Mouse (Mus musculus) megakaryocyte progenitor cell, adult 5-6 weeks (primary cell): ENCODE measurements at regions not wholly inside any gene's neighbourhood (a gene's known extent, or its start where the extent isn't known, plus 50 kb on each side); places are given as distances from the start of the nearest gene placed in this dataset.

ENCODE experiments used
- ATAC-seq: replicated peaks from 2 replicates; pipeline ENCODE4 v1.8.0; 2016; ENCODE audit warnings: mild to moderate bottlenecking, moderate TSS enrichment, inconsistent platforms; ENCODE audit not compliant: poor library complexity

- no peak for ATAC-seq
Measured at GRCm38 (mm10) chr12:70588234-70588633, 135.3 kb downstream of the Tmx1 start.

DNA sequence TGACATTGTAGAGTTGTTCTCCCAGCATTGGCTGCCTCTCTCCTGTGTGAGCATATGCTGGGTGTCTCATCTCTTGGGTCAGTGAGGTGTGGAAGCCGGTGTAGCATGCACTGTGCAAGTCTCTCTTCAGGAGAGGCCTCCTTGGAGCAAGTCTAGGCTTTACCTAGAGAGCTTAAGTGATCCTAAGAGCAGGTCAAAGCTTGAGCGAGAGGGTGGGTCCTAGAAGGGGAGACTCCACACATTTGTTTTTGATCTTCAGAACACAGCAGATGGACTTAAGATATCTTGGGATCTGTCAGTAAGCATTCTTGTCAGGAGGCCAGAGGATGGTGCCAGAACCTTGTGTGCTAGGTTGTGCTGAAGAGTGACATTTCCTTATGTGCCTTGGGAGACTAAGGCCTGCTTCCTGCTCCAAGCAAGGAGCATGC is 136.4 kb downstream of the Tmx1 start:
- no peak for ATAC-seq

DNA sequence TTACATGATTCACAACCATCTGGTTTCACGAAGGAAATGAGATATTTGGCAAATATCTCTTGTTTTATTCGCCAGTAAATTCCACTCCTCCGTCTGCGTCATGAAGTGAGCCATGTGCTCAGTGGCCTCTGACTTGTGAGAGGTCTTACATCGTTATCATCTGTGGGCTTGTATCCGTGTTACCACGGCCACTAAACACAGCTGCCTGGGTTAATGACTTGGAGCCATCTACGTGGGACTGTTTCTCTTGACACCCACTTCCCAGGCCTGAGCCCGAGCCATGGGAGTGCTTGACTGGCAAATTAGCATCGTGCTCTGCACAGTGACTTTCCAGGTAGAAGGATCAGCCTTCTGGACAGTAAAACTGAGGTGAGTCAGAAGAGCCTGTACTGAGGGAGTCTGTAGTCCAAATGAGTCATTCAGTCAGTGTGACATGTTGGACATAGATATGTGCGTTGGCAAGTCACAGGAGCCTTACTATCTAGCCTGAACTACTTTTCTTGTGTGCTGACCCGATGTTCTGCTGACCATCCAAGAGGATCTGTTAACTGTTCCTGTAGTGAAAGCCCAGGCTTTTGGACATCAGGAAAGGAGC is 137.7 kb downstream of the Tmx1 start:
- no peak for ATAC-seq

- no peak for ATAC-seq
Measured at GRCm38 (mm10) chr12:70592821-70593220, 139.9 kb downstream of the Tmx1 start.

DNA sequence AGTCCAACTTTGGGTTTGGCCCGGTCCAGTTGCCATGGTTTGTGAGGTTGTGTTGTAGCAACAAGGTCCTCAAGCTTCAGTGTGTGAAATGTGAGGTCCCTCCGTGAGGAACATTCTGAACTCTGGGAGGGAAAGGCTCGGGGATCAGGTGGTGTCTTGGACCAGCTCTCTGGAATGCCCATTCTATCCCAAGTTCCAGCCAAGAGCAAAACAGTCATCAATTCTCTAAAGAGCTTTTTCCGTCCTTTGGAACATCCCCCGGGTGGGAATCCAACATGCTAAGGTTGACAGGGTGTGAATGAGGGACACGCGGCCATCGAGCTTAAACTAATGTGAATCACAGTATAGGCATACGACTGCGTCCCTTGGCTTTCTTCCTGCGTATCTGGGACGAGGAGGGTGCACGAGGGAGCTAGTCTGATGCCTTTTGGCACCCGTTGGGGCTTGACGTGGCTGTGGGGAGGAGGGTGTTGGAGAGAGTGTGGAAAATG is 145.4 kb downstream of the Tmx1 start:
- no peak for ATAC-seq

- ATAC-seq = no peak
Measured at GRCm38 (mm10) chr12:70599731-70600130, 146.8 kb downstream of the Tmx1 start.

- no peak for ATAC-seq
Measured at GRCm38 (mm10) chr12:70603869-70604268, 151.0 kb downstream of the Tmx1 start.

DNA sequence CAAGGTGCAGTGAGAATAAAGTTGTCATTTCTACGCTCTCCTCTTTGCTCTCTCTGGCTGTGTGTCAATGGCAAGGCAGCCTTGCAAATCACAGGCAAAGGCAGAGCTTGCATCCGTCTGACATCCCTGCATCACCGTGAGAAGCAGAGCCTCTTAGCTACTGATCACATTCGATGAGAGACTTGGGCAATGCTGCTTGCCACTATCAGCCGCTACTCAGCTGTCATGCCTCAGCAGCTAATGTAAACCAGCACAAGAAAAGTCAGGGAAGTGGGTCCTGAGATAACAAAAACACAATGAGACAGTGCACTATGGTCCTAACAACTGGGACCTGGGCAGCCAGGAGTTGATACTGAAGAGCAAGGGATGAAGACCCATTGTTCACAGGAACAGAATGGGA is 155.8 kb downstream of the Tmx1 start:
- ATAC-seq = no peak

DNA sequence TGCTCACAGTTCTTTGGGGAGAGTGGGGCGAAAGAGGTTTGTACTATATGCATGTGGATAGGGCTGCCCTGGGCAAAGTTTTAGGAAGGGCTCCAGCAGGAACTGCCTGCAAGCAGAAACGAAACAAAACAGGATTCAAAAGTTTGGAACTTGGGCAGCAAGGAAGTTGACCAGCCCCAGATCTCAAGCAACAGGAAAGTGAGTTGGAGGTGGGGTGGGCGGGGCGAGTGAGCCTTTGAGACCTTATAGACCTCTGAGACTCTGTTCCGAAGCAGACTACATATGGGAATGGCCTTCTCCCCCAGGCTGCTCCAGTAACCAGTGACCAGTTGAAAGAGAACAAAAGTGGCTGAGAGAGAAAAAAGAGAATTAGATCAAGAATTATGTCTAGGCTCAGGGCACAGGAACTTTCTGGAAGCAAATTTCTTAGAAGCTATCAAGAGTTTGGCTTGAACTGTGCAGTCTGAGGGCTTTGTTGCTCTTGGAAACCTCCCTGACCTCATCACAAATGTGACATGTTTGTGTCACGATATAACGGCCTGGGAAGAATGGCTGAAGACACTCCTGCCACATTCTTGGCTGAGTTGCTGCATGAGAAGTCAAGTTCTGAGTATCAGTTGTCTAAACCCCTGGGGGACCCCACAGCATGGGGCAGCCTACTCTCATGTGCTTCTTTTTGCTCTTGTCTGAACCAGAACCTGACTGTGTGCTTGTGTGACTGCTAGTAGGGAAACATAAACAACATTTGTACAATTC is 156.4 kb downstream of the Tmx1 start:
- no peak for ATAC-seq

DNA sequence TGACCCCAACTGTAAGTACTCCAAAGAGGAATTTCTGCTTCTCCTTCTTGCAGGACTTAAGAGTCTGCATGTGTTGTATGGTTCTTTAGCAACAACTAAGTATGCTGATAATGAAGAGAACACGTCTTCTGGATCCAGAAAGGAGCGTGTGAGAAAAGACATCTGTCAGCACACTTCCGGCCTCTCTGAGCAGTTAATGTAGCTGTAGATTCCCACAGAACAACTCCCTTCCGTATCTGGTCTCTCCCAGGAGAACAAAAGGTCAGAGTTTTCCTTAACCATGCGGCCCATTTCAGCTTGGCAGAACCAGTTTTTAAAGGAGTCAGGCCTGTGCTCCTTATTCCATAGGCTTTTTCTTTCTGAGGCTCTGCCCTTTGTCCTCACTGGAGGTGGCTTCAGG is 159.0 kb downstream of the Tmx1 start:
- ATAC-seq = no peak

- no peak for ATAC-seq
Measured at GRCm38 (mm10) chr12:70613244-70613643, 160.3 kb downstream of the Tmx1 start.

GRCm38 (mm10) chr12:70614101-70614500 is 161.2 kb downstream of the Tmx1 start:
- no peak for ATAC-seq

- ATAC-seq = no peak
Measured at GRCm38 (mm10) chr12:70614686-70615085, 161.8 kb downstream of the Tmx1 start.

DNA sequence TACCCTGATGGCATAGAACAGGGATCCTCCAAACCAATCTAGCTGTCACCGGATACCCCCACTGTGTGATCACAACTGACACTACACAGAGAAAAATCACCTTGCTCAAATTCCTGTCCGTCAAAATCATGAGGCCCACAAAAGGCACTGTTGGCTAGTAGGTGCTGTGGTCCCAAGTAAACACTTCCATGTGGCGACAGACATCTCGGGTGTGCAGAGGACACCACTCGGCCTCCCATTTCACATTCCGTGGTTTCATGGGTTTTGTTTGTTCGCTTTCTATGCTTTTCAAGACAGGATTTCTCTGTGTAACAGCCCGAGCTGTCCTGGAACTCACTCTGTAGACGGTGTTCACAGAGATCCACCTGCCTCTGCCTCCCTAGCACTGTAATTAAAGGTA is 162.2 kb downstream of the Tmx1 start:
- ATAC-seq = no peak

DNA sequence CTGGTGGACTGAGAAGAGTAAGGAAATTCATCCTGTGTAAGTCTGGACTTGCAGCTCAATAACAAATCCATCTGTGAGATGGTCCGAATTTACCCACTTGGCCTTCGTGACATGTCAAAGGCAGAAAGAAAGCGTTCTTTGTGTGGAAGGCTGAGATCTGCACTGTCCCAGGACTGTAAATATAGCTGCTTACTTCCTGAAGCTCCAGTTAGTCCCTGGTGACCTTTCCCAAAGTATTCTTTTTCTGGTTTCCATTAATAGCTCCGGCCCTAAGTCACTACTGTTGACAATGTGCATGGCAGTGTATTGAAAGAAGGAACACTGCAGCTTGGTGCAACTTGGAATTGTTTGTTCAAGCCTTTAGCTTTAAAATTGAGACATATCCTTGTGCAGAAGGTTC is 163.2 kb downstream of the Tmx1 start:
- no peak for ATAC-seq

DNA sequence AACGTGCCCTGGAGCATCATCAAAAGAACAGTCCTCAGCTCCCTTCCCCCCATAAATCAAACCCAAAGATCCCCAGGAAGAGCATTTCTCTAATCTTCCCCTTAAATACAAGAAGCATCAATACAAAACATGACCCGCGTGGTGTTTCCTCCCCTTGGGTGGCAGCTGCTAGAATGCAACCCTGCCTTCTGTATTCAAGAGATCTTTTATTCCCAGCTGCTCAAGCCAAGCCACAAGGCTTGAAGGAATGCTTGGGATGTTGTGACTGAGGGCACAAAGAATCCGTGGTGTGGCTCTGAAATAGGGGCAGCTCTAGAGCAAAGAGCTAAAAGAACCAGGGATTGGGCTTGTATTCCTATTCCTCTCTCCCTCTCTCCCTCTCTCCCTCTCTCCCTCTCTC is 163.6 kb downstream of the Tmx1 start:
- no peak for ATAC-seq

DNA sequence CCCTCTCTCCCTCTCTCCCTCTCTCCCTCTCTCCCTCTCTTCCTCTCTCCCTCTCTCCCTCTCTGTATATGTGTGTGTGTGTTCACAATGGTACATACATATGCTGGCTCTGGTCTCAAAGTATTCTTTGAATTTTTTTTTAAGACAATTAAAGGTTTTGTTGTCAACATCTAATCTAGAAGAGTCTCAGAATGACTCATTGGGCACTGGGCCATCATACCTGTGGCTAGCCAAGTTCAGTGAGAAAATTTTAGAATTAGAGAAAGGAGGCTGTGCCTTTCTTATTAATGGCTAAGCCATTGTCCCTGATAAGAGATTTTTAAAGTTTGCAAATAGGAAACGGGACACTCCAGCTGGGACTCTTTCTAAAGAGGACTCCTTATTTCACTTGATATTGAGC is 164.1 kb downstream of the Tmx1 start:
- ATAC-seq = no peak

DNA sequence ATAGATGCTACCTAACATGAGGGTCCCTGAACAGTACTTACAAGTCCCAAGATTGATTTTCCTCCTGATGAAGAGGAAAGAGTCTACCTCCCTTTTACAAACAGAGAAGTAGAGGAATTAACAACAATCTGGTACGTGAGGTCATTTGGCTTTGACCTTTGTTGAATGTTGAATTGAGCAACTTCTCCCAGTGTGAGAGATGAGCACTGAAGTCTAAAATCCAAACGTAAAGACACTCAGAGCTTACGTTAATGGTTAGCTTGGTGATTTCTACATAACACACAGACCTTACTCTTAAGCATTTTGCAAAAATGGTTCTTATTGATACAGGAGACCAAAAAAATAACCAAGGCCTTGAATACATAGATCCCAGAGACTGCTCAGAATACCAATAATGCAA is 165.1 kb downstream of the Tmx1 start:
- ATAC-seq = no peak

GRCm38 (mm10) chr12:70619436-70619835 is 166.5 kb downstream of the Tmx1 start:
- ATAC-seq = no peak

GRCm38 (mm10) chr12:70622019-70622418 is 169.1 kb downstream of the Tmx1 start:
- ATAC-seq = no peak

DNA sequence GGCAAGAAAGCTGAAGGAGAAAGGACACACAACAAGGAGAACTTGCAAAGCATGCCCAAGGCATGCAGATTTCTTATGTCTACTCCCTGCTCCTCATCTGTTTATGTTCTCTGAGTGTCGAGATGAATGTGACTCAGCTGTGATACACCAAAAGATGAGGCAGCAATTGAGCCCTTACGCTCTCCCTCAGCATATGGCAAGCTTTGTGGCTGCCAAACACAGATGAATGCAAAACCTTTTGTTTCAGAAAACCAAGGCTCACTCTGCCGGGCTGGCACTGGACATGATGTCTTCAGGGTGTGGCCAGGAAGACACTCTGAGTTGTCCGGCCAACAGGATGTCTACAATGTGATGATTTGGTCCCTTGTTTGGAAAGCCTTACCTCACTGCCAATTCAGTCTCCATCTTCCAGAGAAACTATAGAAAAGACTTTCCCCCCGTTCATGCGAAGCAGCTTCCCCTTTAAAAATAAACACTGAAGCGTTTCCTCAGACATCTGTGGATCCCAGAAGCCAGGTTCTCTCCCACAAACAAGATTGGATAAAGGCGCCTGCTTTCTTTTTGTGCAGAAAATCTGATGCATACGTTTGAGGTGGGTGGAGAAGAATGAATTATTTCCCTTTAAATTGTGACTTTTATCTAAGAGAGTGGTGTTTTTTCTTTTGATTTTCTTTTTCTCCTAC is 171.5 kb downstream of the Tmx1 start:
- no peak for ATAC-seq

DNA sequence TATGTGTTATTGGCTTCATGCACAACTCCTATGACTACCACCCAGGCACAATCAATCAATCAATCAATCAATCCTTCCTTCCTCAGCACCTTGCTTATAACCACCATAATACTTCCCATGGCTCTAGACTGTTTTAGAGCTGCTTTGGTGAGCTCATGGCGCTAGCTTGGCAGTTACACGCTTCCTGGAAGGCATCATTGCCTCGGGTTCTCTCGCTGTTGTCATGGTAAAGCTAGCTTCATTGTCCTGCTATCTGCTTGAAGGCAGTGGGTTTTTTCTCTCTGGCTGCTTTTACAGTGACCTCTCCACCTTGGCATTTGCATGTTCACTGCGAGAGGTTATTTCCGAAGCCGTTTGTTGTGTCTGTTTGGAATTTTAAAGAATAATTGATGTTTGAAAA is 174.7 kb downstream of the Tmx1 start:
- ATAC-seq = no peak
